Mouse (Mus musculus): ENCODE results near the gene Slc35f1.

GRCm38 (mm10) chr10:52703688-52704087 lies 13.4 kb downstream of the Slc35f1 start:
- TF ChIP-seq CTCF (IDR thresholded peaks at IDR 0.05; ENCODE audit: control insufficient read depth, insufficient read depth, low read length) (no peak), POLR2A (IDR thresholded peaks at IDR 0.05; ENCODE audit: borderline replicate concordance, control insufficient read depth, low read depth, low read length) (no peak)

All from bone marrow, adult 2 months (tissue).